Mouse (Mus musculus): ENCODE data around the gene Vrtn. TPM values are rescaled to one million over a fixed set of nuclear protein-coding genes. Genes with fewer than 3 reads are reported as not detected.

The Vrtn gene
- total RNA-seq (2021) = under 1 TPM in 1 of 2 experiments, not detected in 1; 0.11 TPM

- no peak for DNase-seq (ENCODE audit: extremely low spot score in 1 of 2, low spot score in 2 of 2)
- intact Hi-C loops (cut with DNase I) = no loop called here
Observed at GRCm38 (mm10) chr12:84640654-84641053, at the start of gene Vrtn. Gene Vrtn (plus strand): TSS chr12:84641019.

GRCm38 (mm10) chr12:84598324-84598723 is 42.5 kb upstream of the Vrtn start:
- intact Hi-C loops (cut with DNase I) = no loop called here
- DNase-seq (ENCODE audit: extremely low spot score in 1 of 2, low spot score in 2 of 2) = no peak

- intact Hi-C loops (cut with DNase I) = no loop called here
- no peak for DNase-seq (ENCODE audit: extremely low spot score in 1 of 2, low spot score in 2 of 2)
Observed at GRCm38 (mm10) chr12:84604001-84604400, 36.8 kb upstream of the Vrtn start.

GRCm38 (mm10) chr12:84605860-84606259 is 35.0 kb upstream of the Vrtn start:
- intact Hi-C loops (cut with DNase I) = no loop called here

GRCm38 (mm10) chr12:84611718-84612117 is 29.1 kb upstream of the Vrtn start:
- intact Hi-C loops (cut with DNase I) = no loop called here
- DNase-seq (ENCODE audit: extremely low spot score in 1 of 2, low spot score in 2 of 2) = no peak

More at GRCm38 (mm10) chr12:84605860-84606259, 35.0 kb upstream of the Vrtn start:
- peak in 1 of 2 experiments; percentile 45 for DNase-seq (ENCODE audit: extremely low spot score in 1 of 2, low spot score in 2 of 2)

- intact Hi-C loops (cut with DNase I) = no loop called here
Observed at GRCm38 (mm10) chr12:84612518-84612917, 28.3 kb upstream of the Vrtn start.

GRCm38 (mm10) chr12:84614001-84614400 is 26.8 kb upstream of the Vrtn start:
- intact Hi-C loops (cut with DNase I) = no loop called here
- DNase-seq (ENCODE audit: extremely low spot score in 1 of 2, low spot score in 2 of 2) = no peak

More at GRCm38 (mm10) chr12:84612518-84612917, 28.3 kb upstream of the Vrtn start:
- no peak for DNase-seq (ENCODE audit: extremely low spot score in 1 of 2, low spot score in 2 of 2)

GRCm38 (mm10) chr12:84614524-84614923 is 26.3 kb upstream of the Vrtn start:
- intact Hi-C loops (cut with DNase I) = no loop called here
- DNase-seq (ENCODE audit: extremely low spot score in 1 of 2, low spot score in 2 of 2) = no peak

- intact Hi-C loops (cut with DNase I) = no loop called here
- DNase-seq (ENCODE audit: extremely low spot score in 1 of 2, low spot score in 2 of 2) = peak; percentile 90 to 96
Observed at GRCm38 (mm10) chr12:84616977-84617630, 23.7 kb upstream of the Vrtn start, which contains the start of gene Abcd4. Gene Abcd4 (minus strand): TSS chr12:84617413.

- intact Hi-C loops (cut with DNase I) = no loop called here
- no peak for DNase-seq (ENCODE audit: extremely low spot score in 1 of 2, low spot score in 2 of 2)
Observed at GRCm38 (mm10) chr12:84617663-84618062, 23.2 kb upstream of the Vrtn start.

- DNase-seq (ENCODE audit: extremely low spot score in 1 of 2, low spot score in 2 of 2) = no peak
- intact Hi-C loops (cut with DNase I) = no loop called here
Observed at GRCm38 (mm10) chr12:84620975-84621374, 19.8 kb upstream of the Vrtn start.

GRCm38 (mm10) chr12:84624601-84625000 is 16.2 kb upstream of the Vrtn start:
- no peak for DNase-seq (ENCODE audit: extremely low spot score in 1 of 2, low spot score in 2 of 2)
- intact Hi-C loops (cut with DNase I) = no loop called here

GRCm38 (mm10) chr12:84625116-84625515 is 15.7 kb upstream of the Vrtn start:
- DNase-seq (ENCODE audit: extremely low spot score in 1 of 2, low spot score in 2 of 2) = no peak
- intact Hi-C loops (cut with DNase I) = no loop called here

- DNase-seq (ENCODE audit: extremely low spot score in 1 of 2, low spot score in 2 of 2) = no peak
- intact Hi-C loops (cut with DNase I) = no loop called here
Observed at GRCm38 (mm10) chr12:84631867-84632266, 9.0 kb upstream of the Vrtn start.

GRCm38 (mm10) chr12:84640253-84640652 is 566 bp upstream of the Vrtn start:
- intact Hi-C loops (cut with DNase I) = no loop called here

GRCm38 (mm10) chr12:84650234-84650633 is 9.4 kb downstream of the Vrtn start:
- intact Hi-C loops (cut with DNase I) = no loop called here
- no peak for DNase-seq (ENCODE audit: extremely low spot score in 1 of 2, low spot score in 2 of 2)

More at GRCm38 (mm10) chr12:84640253-84640652, 566 bp upstream of the Vrtn start:
- no peak for DNase-seq (ENCODE audit: extremely low spot score in 1 of 2, low spot score in 2 of 2)

GRCm38 (mm10) chr12:84653912-84654311 is 13.1 kb downstream of the Vrtn start:
- intact Hi-C loops (cut with DNase I) = loop anchor here (1.0 kb wide), 1 partner anchor 101 kb away; no protein-coding TSS in a partner anchor
- DNase-seq (ENCODE audit: extremely low spot score in 1 of 2, low spot score in 2 of 2) = peak; percentile 48 to 53

- no peak for DNase-seq (ENCODE audit: extremely low spot score in 1 of 2, low spot score in 2 of 2)
- intact Hi-C loops (cut with DNase I) = loop anchor here (5.0 kb wide), 1 partner anchor 87 kb away; no protein-coding TSS in a partner anchor
Observed at GRCm38 (mm10) chr12:84670555-84670954, 29.7 kb downstream of the Vrtn start.

GRCm38 (mm10) chr12:84671646-84672045 is 30.8 kb downstream of the Vrtn start:
- intact Hi-C loops (cut with DNase I) = loop anchor here (5.0 kb wide), 1 partner anchor 86 kb away; no protein-coding TSS in a partner anchor
- DNase-seq (ENCODE audit: extremely low spot score in 1 of 2, low spot score in 2 of 2) = no peak

Data from left cerebral cortex, postnatal 10 days (tissue).